Mouse (Mus musculus) adipocyte (in vitro differentiated cells): ENCODE measurements around the gene 1700061G19Rik.
"Not testable (repeated sequence)": the region's sequence is repeated elsewhere in the genome, so short reads cannot be mapped to it uniquely, and the experiment has no call there.

Experiments used
- DNase-seq: peaks from one replicate; pipeline ENCODE4 v3.0.0-alpha.2; 2016; ENCODE audit warnings: low spot score

The 1700061G19Rik gene

GRCm38 (mm10) chr17:56871767-56872166 lies 3.5 kb upstream of the 1700061G19Rik start:
- DNase-seq: no peak

GRCm38 (mm10) chr17:56872512-56872911 lies 2.8 kb upstream of the 1700061G19Rik start:
- DNase-seq: no peak

GRCm38 (mm10) chr17:56874237-56874636 lies 1.0 kb upstream of the 1700061G19Rik start, which contains the start of gene Acsbg2:
Acsbg2 (minus strand) TSS chr17:56874447.
- no peak for DNase-seq

DNA sequence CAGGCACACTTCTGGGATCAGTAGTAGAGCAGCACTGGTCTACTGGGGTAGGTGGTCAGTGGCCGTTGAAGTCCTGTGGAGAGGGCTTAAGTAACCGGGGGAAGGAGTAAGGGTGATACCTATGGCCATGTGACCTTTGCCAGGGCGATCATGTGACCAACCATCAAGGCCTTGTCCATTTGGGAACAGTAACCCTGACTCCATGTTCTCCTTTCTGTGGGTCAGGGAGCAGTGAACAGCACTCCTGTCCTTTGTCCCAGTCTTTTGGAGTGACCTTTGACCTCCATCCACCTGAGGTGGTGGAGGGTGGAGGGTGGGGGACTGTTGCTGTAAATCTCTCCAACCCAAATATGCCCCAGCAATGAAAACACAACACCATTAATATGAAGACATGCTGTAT lies 1.2 kb downstream of the 1700061G19Rik start:
- no peak for DNase-seq

DNA sequence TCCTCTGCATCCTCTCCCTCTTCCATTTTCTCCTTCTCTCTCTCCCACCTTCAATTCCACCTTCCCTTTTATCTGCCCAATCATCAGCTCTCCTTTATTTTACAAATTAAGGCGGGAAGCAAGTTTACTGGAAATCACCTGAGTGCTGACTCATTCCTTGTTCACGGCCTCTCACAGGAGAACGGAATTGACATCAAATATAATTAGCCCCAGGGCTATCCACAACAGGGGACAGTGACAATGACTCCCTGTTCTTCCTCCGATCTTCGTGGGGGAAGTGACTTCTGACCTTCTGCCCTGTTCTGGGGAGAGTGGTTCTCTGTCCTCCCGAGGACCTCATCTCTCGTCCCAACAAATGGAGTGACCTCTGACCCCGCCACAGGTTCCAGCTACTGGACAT lies 1.7 kb downstream of the 1700061G19Rik start:
- no peak for DNase-seq

- no peak for DNase-seq
These were observed 2.1 kb downstream of the 1700061G19Rik start for GRCm38 (mm10) chr17:56877426-56877825.

GRCm38 (mm10) chr17:56883612-56884011 lies 8.3 kb downstream of the 1700061G19Rik start:
- DNase-seq: no peak

DNA sequence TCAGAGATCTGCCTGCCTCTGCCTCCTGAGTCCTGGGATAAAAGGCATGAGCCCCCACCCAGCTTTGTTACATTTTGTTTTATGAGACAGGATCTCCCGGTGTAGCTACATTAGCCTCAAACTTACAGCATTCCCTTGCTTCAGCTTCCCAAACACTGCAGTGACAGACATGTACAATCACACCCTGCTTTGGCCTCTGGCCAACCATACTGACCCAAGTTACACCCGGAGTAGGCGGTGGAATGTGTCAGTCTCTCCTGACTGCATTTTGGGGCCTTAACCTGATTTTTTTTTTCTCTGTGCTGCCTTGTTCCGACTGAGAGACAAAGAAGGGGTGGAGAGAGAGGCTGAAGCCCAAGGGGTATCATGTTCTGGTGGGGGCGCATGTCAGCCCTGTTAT lies 9.1 kb downstream of the 1700061G19Rik start:
- peak; percentile 34 for DNase-seq

DNA sequence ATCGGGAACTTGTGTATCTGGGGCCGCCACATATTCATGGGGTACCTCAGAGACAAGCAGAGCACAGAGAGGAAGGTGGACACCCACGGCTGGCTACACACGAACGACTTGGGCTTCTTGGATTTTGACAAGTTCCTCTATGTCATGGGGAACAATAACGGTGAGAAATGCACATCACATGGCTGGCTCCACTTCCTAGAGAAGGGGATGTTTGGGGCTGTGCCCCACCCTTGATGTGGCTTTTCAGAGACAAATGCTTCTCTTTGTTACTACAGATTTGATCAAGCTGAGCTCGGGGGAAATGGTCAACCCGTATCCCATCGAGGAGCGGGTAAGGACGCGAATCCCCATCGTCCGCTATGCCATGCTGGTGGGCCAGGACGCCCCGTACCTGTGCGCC lies 9.5 kb downstream of the 1700061G19Rik start:
- DNase-seq: no peak

- DNase-seq: no peak
These were observed 12.8 kb downstream of the 1700061G19Rik start for GRCm38 (mm10) chr17:56888050-56888449.

DNA sequence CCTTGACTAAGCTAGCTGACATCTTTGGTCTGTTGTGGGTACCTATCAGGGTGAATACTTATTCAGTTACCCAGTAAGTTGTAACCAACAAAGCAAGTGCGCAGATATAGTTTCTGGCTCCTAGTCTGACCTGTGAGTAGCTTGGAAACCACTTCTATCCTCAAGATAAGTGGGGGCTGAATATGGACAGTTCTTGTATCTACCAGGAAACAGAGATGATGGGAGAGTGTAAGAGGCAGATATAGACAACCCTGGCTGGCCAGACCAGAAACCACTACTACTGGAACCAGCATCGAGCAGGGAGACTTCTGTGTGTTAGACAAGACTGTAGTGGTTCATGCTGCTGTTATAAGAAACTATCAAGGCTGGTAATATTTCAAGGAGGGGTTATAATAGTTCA lies 14.7 kb downstream of the 1700061G19Rik start:
- no peak for DNase-seq

DNA sequence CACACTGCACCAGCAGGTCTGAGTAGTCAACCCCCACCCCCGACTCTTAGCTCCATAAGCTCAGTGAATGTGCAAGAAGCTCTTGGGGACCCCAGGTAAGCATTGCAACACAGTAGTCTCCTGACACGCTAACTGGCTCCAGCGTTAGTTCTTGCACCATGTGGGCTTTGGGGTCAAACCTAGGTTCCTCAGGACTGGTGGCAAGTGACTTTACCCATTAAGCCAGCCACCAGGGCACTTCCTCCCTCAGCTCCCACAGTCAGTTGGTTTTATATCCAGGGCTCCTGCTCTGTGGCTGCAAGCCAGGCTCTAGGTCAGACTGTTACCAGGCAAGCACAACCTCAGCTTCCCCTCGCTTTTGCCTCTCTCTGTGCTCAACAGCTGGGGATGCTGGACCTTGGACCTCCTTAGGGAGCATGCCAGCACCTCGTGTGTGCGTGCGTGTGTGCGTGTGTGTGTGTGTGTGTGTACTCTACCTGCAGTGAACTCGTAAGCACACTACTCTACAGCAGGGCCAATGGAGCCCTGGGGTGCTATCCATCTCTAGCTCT lies 20.2 kb downstream of the 1700061G19Rik start:
- no peak for DNase-seq

DNA sequence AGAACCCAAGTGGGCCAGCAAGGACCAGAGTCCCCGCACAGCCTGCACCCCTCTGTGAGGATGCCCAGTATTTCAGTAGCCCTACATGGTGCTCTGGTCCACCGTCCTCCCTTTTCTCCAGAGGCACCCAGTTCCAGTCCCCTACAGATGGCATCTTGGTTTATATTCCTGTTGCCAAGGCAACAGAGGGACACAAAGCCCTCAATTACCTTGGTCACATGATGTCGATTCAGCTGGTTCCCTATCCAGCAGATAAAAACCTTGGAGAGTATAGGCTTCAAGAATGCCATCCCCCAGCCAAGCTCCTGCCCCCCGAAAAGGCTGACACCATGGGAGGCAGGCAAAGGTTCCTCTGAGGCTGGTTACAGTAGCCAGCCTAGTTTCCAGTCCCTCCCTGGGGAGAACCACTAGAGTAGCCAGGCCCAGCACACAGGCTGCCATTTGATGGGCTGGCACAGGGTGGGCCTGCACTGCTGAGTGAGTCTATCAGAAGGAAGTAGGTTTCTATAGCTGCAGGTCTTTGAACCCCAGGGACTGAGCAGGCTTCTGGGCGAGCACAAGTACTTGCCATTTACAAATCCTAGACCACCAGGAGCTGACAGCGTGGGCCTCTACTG lies 21.3 kb downstream of the 1700061G19Rik start:
- no peak for DNase-seq

GRCm38 (mm10) chr17:56897630-56898195 lies 22.4 kb downstream of the 1700061G19Rik start:
- peak; percentile 86 for DNase-seq

- DNase-seq: no peak
These were observed 27.4 kb downstream of the 1700061G19Rik start for GRCm38 (mm10) chr17:56902698-56903097.

DNA sequence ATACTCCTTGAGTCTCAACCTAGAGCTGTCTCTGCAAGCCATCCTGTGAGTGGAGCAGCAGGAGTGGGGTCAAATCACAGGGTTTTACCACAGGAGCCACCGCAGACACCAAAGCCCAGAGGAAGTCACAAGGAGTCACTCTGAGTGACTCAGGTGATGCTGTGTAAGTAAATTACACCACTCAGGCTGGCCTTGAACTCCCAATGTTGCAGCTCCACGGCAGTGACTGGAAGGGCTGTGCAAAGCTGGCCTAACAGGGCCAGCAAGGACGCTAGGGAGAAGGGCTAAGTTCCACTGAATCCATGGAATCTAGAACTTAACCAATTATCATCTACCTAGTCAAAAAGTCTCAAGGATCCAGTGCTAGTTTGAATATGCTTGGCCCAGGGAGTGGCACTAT lies 30.9 kb downstream of the 1700061G19Rik start:
- DNase-seq: no peak

GRCm38 (mm10) chr17:56907096-56907495 lies 31.8 kb downstream of the 1700061G19Rik start:
- DNase-seq: peak; percentile 17

DNA sequence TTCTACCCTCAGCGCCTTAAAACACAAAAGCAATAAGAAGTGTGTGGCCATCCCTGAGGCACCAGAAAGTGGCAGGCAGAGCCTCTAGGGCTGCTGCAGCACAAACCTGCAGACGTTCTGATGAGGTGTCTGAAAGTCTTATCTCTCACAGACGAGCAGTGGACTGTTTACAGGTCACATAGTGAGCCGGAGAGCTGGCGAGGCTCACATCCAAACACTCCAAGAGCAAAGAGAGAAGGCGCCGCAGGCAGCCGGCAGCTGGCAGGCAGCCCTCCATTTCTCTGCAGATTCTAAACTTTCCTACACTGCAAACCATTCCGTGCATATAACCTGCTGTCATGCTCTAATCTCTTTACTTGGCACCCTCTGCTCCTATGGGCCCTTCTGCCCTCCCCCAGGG lies 32.6 kb downstream of the 1700061G19Rik start:
- no peak for DNase-seq

- not testable (repeated sequence) for DNase-seq
These were observed 34.5 kb downstream of the 1700061G19Rik start for GRCm38 (mm10) chr17:56909764-56910163.

- no peak for DNase-seq
These were observed 37.7 kb downstream of the 1700061G19Rik start for GRCm38 (mm10) chr17:56913023-56913422.

GRCm38 (mm10) chr17:56913444-56913843 lies 38.2 kb downstream of the 1700061G19Rik start:
- DNase-seq: no peak

GRCm38 (mm10) chr17:56917166-56917565 lies 41.9 kb downstream of the 1700061G19Rik start:
- DNase-seq: no peak

DNA sequence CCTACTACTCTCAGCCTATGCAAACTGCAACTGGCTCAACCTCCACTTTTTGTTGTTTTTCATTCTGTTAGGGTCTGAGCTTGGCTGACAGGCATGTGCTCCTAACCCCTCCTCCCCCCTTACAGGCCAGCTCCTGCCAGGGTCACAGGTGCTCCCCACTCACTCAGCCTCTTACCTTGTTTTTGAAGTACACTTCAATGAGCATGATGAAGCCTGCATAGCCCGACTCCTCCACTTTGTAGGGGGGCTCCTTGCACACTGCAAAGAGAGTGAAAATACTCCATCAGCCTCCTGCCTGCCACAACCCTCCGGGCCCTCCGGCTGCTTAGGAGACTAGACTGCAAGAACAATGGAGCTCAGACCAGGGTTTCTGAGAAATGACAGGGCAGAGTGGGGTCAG lies 44.4 kb downstream of the 1700061G19Rik start:
- no peak for DNase-seq

DNA sequence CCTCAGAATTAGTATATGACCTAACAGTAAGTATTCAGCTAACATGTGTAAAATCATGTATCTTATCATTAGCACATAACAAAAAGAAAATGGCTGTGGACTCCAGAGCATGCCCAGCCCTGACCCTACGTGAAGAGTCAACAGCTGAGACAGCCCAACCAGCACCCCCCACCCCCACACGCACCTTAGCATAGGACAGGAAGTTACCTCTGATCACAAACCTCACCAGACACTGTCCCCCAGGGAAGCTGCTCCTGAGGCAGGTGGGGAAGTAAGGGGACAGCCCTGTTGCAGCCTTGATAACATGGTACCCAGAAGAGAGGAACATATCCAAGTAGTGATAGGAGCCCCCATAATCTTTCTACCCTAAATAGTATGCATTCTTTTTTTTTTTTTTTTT lies 50.7 kb downstream of the 1700061G19Rik start:
- DNase-seq: no peak
